In genomic region chr13:51099560-51100232, GRCm38 (mm10) we compare ENCODE assay signal across 8 mouse cellular contexts. TPM values are rescaled to one million over a fixed set of nuclear protein-coding genes. Genes with fewer than 3 reads are reported as not detected.
DNase-seq lines count a peak whose midpoint lies in the region; ATAC-seq and TF ChIP-seq lines count a peak whose summit lies in the region.

No protein-coding gene starts in this region.

- H3K4me1 ChIP-seq in limb, embryonic 14.5 days (ENCODE audit: control insufficient read depth, insufficient read depth, low read length) = peaks cover 21% of the 10 kb centered on the region
- peaks cover 31% of the 10 kb centered on the region for H3K4me1 ChIP-seq in midbrain, embryonic 15.5 days

- peak overlapping the region; percentile 78 for H3K4me2 ChIP-seq in limb, embryonic 14.5 days (replicated peaks; ENCODE audit: low read depth, low read length, severe bottlenecking)
- peak overlapping the region; percentile 71 for H3K4me2 ChIP-seq in midbrain, embryonic 15.5 days

- H3K9ac ChIP-seq in limb, embryonic 14.5 days (ENCODE audit: low read depth, low read length, severe bottlenecking) = peak overlapping the region; percentile 99
- H3K9ac ChIP-seq in midbrain, embryonic 15.5 days = peak overlapping the region; percentile 96

- 4% methylated on average over 26 of the region's 26 CpGs for WGBS in limb, embryonic 14.5 days
- WGBS in midbrain, embryonic 15.5 days = 1% methylated on average over 26 of the region's 26 CpGs

- intact Hi-C loops in heart, postnatal 10 days (cut with DNase I) = loop anchor here (5.0 kb wide), 4 partner anchors 73 to 318 kb away; partner anchors contain the start of gene Nxnl2

- H3K9me3 ChIP-seq in limb, embryonic 14.5 days (ENCODE audit: control insufficient read depth, low read length) = no peaks in the 10 kb centered on the region
- H3K9me3 ChIP-seq in midbrain, embryonic 15.5 days = no peaks in the 10 kb centered on the region

- TF ChIP-seq CTCF in brain, embryonic 14.5 days (IDR thresholded peaks at IDR 0.05; ENCODE audit: borderline replicate concordance, extremely low read depth, insufficient read depth, insufficient read length) = no peak

- H3K27ac ChIP-seq in limb, embryonic 14.5 days (replicated peaks; ENCODE audit: low read depth, low read length) = peak overlapping the region; percentile 81
- H3K27ac ChIP-seq in midbrain, embryonic 15.5 days = peak overlapping the region; percentile 96

- peak; percentile 9 for DNase-seq in layer of hippocampus, adult 9-11 months
- no peak for DNase-seq in layer of hippocampus, adult 11-12 months (ENCODE audit: low spot score)
- DNase-seq in brain, embryonic 14.5 days (ENCODE audit: low read depth) = peak; percentile 73
- DNase-seq in heart, postnatal 10 days = peak; percentile 39 to 53
- peak; percentile 66 for DNase-seq in limb, embryonic 14.5 days (ENCODE audit: low spot score)
- no peak for DNase-seq in frontal cortex, postnatal 10 days (ENCODE audit: low spot score in 2 of 2)
- no peak for DNase-seq in spleen, adult 18-20 months

- no peaks in the 10 kb centered on the region for H3K27me3 ChIP-seq in limb, embryonic 14.5 days (ENCODE audit: control insufficient read depth, insufficient read depth, low read length)
- no peaks in the 10 kb centered on the region for H3K27me3 ChIP-seq in midbrain, embryonic 15.5 days (replicated peaks)

- H3K36me3 ChIP-seq in limb, embryonic 14.5 days (ENCODE audit: control insufficient read depth, insufficient read depth, low read length) = no peaks in the 10 kb centered on the region
- no peaks in the 10 kb centered on the region for H3K36me3 ChIP-seq in midbrain, embryonic 15.5 days (replicated peaks)

- ATAC-seq in limb, embryonic 14.5 days (ENCODE audit: low FRiP score, low read depth) = no peak
- peak; percentile 43 for ATAC-seq in midbrain, embryonic 15.5 days (replicated peaks)

- TF ChIP-seq POLR2A in brain, embryonic 14.5 days (IDR thresholded peaks at IDR 0.05; ENCODE audit: borderline replicate concordance, extremely low read depth, insufficient read depth, insufficient read length, poor library complexity, severe bottlenecking) = no peak
- TF ChIP-seq POLR2A in limb, embryonic 14.5 days (IDR thresholded peaks at IDR 0.05; ENCODE audit: borderline replicate concordance, extremely low read depth, insufficient read depth, insufficient read length) = no peak

- H3K4me3 ChIP-seq in limb, embryonic 14.5 days (replicated peaks; ENCODE audit: low read length) = peak overlapping the region; percentile 89
- peak overlapping the region; percentile 66 for H3K4me3 ChIP-seq in midbrain, embryonic 15.5 days

RNA-seq across cellular contexts. Expression of gene Spin1, which starts 1.0 kb away (rescaled TPM):
- 98.7 and 128 TPM in 2 replicates for polyA plus RNA-seq in brain, embryonic 14.5 days (2012; rRNA removed)
- 10 to 100 TPM; 56.7 to 61.8 TPM for total RNA-seq in heart, postnatal 10 days (2021)
- 70.6 and 82.1 TPM in 2 replicates for polyA plus RNA-seq in limb, embryonic 14.5 days (2012; rRNA removed)
- polyA plus RNA-seq in limb, embryonic 14.5 days (2014; fragmentation: Nextera tagmentation; extraction: Ambion mirVana) = 115 and 131 TPM in 2 replicates
- polyA plus RNA-seq in midbrain, embryonic 15.5 days (2015; fragmentation: Nextera tagmentation; extraction: Ambion mirVana) = 169 and 176 TPM in 2 replicates

Comparison
In these comparisons a context has a peak if more than half of its experiments do, and no peak if none do; other contexts are left out.
1. DNase-seq: peak in layer of hippocampus, adult 9-11 months (single experiment), brain, embryonic 14.5 days (single experiment), heart, postnatal 10 days (2 of 2) and limb, embryonic 14.5 days (single experiment); none in layer of hippocampus, adult 11-12 months (single experiment), frontal cortex, postnatal 10 days (0 of 2) and spleen, adult 18-20 months (0 of 2).